Mouse (Mus musculus) kidney, adult 18-20 months (tissue): ENCODE measurements around the gene Mndal.
"Not testable (repeated sequence)": the region's sequence is repeated elsewhere in the genome, so short reads cannot be mapped to it uniquely, and the experiment has no call there.

Experiments
- DNase-seq: peaks from one replicate; pipeline ENCODE4 v3.0.0; 2021

Mndal gene

GRCm38 (mm10) chr1:173887026-173887787 is 55.1 kb downstream of the Mndal start:
- DNase-seq: not testable (repeated sequence)

GRCm38 (mm10) chr1:173880004-173880666 is 62.2 kb downstream of the Mndal start:
- not testable (repeated sequence) for DNase-seq

GRCm38 (mm10) chr1:173879225-173879987 is 62.9 kb downstream of the Mndal start:
- not testable (repeated sequence) for DNase-seq

- not testable (repeated sequence) for DNase-seq
These were observed 64.0 kb downstream of the Mndal start for GRCm38 (mm10) chr1:173878264-173878663.

- DNase-seq: not testable (repeated sequence)
These were observed 65.2 kb downstream of the Mndal start for GRCm38 (mm10) chr1:173877125-173877524.

GRCm38 (mm10) chr1:173868586-173868985 is 73.7 kb downstream of the Mndal start:
- not testable (repeated sequence) for DNase-seq

GRCm38 (mm10) chr1:173866504-173866903 is 75.8 kb downstream of the Mndal start:
- no peak for DNase-seq

GRCm38 (mm10) chr1:173853711-173854110 is 88.6 kb downstream of the Mndal start:
- not testable (repeated sequence) for DNase-seq

GRCm38 (mm10) chr1:173852853-173853252 is 89.4 kb downstream of the Mndal start:
- not testable (repeated sequence) for DNase-seq

- not testable (repeated sequence) for DNase-seq
These were observed 96.1 kb downstream of the Mndal start for GRCm38 (mm10) chr1:173846193-173846592.

- no peak for DNase-seq
These were observed 97.5 kb downstream of the Mndal start for GRCm38 (mm10) chr1:173844754-173845153.

- not testable (repeated sequence) for DNase-seq
These were observed 120.8 kb downstream of the Mndal start for GRCm38 (mm10) chr1:173821481-173821803.

- DNase-seq: not testable (repeated sequence)
These were observed 121.4 kb downstream of the Mndal start for GRCm38 (mm10) chr1:173820794-173821480.

- not testable (repeated sequence) for DNase-seq
These were observed 133.0 kb downstream of the Mndal start for GRCm38 (mm10) chr1:173809294-173809693.

GRCm38 (mm10) chr1:173802689-173803281 is 139.5 kb downstream of the Mndal start:
- DNase-seq: peak; percentile 4

GRCm38 (mm10) chr1:173802207-173802606 is 140.1 kb downstream of the Mndal start:
- not testable (repeated sequence) for DNase-seq

- not testable (repeated sequence) for DNase-seq
These were observed 140.5 kb downstream of the Mndal start for GRCm38 (mm10) chr1:173801791-173802190.
